Mouse (Mus musculus): ENCODE measurements at regions not wholly inside any gene's neighbourhood (a gene's known extent, or its start where the extent isn't known, plus 50 kb on each side); places are given as distances from the start of the nearest gene placed in this dataset.

- H3K79me2 ChIP-seq (ENCODE audit: control insufficient read depth, insufficient read depth, low read length, poor library complexity) = no peaks in the 10 kb centered on the region
- H3K9ac ChIP-seq (ENCODE audit: control insufficient read depth, low read depth, low read length, poor library complexity, severe bottlenecking) = no peak overlapping the region
- H3K9me3 ChIP-seq (replicated peaks; ENCODE audit: insufficient read depth, low read length) = no peaks in the 10 kb centered on the region
- DNase-seq (ENCODE audit: low read depth, low spot score) = no peak
- H3K4me1 ChIP-seq (ENCODE audit: control insufficient read depth in 1 of 2, insufficient read depth in 2 of 2, low read length in 2 of 2) = no peaks in the 10 kb centered on the region
- no peak overlapping the region for H3K4me3 ChIP-seq (ENCODE audit: control insufficient read depth in 1 of 2, insufficient read depth in 1 of 2, low read depth in 2 of 2, low read length in 2 of 2)
- H3K27me3 ChIP-seq (ENCODE audit: control insufficient read depth in 1 of 2, insufficient read depth in 2 of 2, low read length in 2 of 2) = no peaks in the 10 kb centered on the region
- TF ChIP-seq ELF1 (IDR thresholded peaks at IDR 0.05; ENCODE audit: low read depth, low read length) (no peak), CTCF (IDR thresholded peaks at IDR 0.05 in 2 of 3, conservative IDR thresholded peaks at IDR 0.05 in 1 of 3; ENCODE audit: control insufficient read depth in 1 of 3, insufficient read depth in 1 of 3, low read depth in 2 of 3, low read length in 3 of 3, poor library complexity in 1 of 3, severe bottlenecking in 1 of 3) (no peak), EP300 (IDR thresholded peaks at IDR 0.05; ENCODE audit: low read depth in 1 of 2, low read length in 2 of 2) (no peak), HCFC1 (IDR thresholded peaks at IDR 0.05; ENCODE audit: low read depth, low read length) (no peak), NELFE (IDR thresholded peaks at IDR 0.05; ENCODE audit: low read depth, low read length) (no peak), TAL1 (IDR thresholded peaks at IDR 0.05; ENCODE audit: low read length) (no peak), ZMIZ1 (IDR thresholded peaks at IDR 0.05; ENCODE audit: low read depth, low read length) (no peak), MYB (IDR thresholded peaks at IDR 0.05; ENCODE audit: low read depth, low read length) (no peak), CHD1 (IDR thresholded peaks at IDR 0.05; ENCODE audit: low read depth, low read length) (no peak), ZNF384 (IDR thresholded peaks at IDR 0.05; ENCODE audit: low read depth, low read length) (no peak), RAD21 (IDR thresholded peaks at IDR 0.05; ENCODE audit: low read depth, low read length) (no peak), BHLHE40 (IDR thresholded peaks at IDR 0.05; ENCODE audit: borderline replicate concordance, low read depth, low read length) (no peak), SMC3 (IDR thresholded peaks at IDR 0.05; ENCODE audit: low read depth, low read length) (no peak), USF2 (IDR thresholded peaks at IDR 0.05; ENCODE audit: borderline replicate concordance in 1 of 2, insufficient read depth in 1 of 2, low read depth in 1 of 2, low read length in 2 of 2) (no peak), ZC3H11A (IDR thresholded peaks at IDR 0.05; ENCODE audit: low read depth, low read length) (no peak), CHD2 (IDR thresholded peaks at IDR 0.05; ENCODE audit: low read length) (no peak), JUND (IDR thresholded peaks at IDR 0.05; ENCODE audit: low read depth, low read length) (no peak), ETS1 (IDR thresholded peaks at IDR 0.05; ENCODE audit: low read depth, low read length) (no peak), USF1 (IDR thresholded peaks at IDR 0.05; ENCODE audit: low read depth, low read length) (no peak), TBP (IDR thresholded peaks at IDR 0.05; ENCODE audit: low read depth, low read length) (no peak)
- H3K27ac ChIP-seq (ENCODE audit: control insufficient read depth, low read depth, low read length) = no peak overlapping the region
- H3K36me3 ChIP-seq (ENCODE audit: control insufficient read depth in 1 of 2, insufficient read depth in 2 of 2, low read length in 2 of 2) = no peaks in the 10 kb centered on the region
Observed at GRCm38 (mm10) chr12:16436961-16437360, 173.8 kb downstream of the Lpin1 start.

GRCm38 (mm10) chr12:16436255-16436654 is 174.5 kb downstream of the Lpin1 start:
- Histone ChIP-seq H3K27me3 (ENCODE audit: control insufficient read depth in 1 of 2, insufficient read depth in 2 of 2, low read length in 2 of 2) (0 out of 4 replicates have a peak, but pooled peaks cover 0 to under 1% of the 10 kb centered on the region in 2 experiments), H3K9me3 (replicated peaks; ENCODE audit: insufficient read depth, low read length) (no peaks in the 10 kb centered on the region), H3K9ac (ENCODE audit: control insufficient read depth, low read depth, low read length, poor library complexity, severe bottlenecking) (no peak overlapping the region), H3K79me2 (ENCODE audit: control insufficient read depth, insufficient read depth, low read length, poor library complexity) (no peaks in the 10 kb centered on the region), H3K4me3 (ENCODE audit: control insufficient read depth in 1 of 2, insufficient read depth in 1 of 2, low read depth in 2 of 2, low read length in 2 of 2) (no peak overlapping the region), H3K36me3 (ENCODE audit: control insufficient read depth in 1 of 2, insufficient read depth in 2 of 2, low read length in 2 of 2) (no peaks in the 10 kb centered on the region), H3K4me1 (ENCODE audit: control insufficient read depth in 1 of 2, insufficient read depth in 2 of 2, low read length in 2 of 2) (no peaks in the 10 kb centered on the region), H3K27ac (ENCODE audit: control insufficient read depth, low read depth, low read length) (no peak overlapping the region)
- no peak for TF ChIP-seq NRF1 (IDR thresholded peaks at IDR 0.05; ENCODE audit: insufficient read depth, low read depth, low read length, poor library complexity, severe bottlenecking)
- TF ChIP-seq MYC (IDR thresholded peaks at IDR 0.05; ENCODE audit: low read depth, low read length) = no peak
- no peak for TF ChIP-seq KAT2A (conservative IDR thresholded peaks at IDR 0.05; ENCODE audit: low read depth, low read length)
- no peak for TF ChIP-seq POLR2A (IDR thresholded peaks at IDR 0.05; ENCODE audit: control insufficient read depth in 1 of 2, insufficient read depth in 1 of 2, low read depth in 1 of 2, low read length in 2 of 2, poor library complexity in 1 of 2)
- no peak for TF ChIP-seq GATA1 (IDR thresholded peaks at IDR 0.05; ENCODE audit: low read depth, low read length)
- no peak for TF ChIP-seq POLR2AphosphoS2 (IDR thresholded peaks at IDR 0.05; ENCODE audit: low read length)
- TF ChIP-seq MAFK (IDR thresholded peaks at IDR 0.05; ENCODE audit: borderline replicate concordance, low read depth, low read length) = no peak
- TF ChIP-seq MAZ (IDR thresholded peaks at IDR 0.05; ENCODE audit: low read depth, low read length) = no peak
- TF ChIP-seq ELF1 (IDR thresholded peaks at IDR 0.05; ENCODE audit: low read depth, low read length) = no peak
- TF ChIP-seq USF1 (IDR thresholded peaks at IDR 0.05; ENCODE audit: low read depth, low read length) = no peak
- no peak for TF ChIP-seq MXI1 (IDR thresholded peaks at IDR 0.05; ENCODE audit: low read depth, low read length)
- TF ChIP-seq ZNF384 (IDR thresholded peaks at IDR 0.05; ENCODE audit: low read depth, low read length) = no peak
- no peak for TF ChIP-seq ETS1 (IDR thresholded peaks at IDR 0.05; ENCODE audit: low read depth, low read length)
- TF ChIP-seq MEF2A (IDR thresholded peaks at IDR 0.05; ENCODE audit: extremely low read depth, insufficient replicate concordance, low read depth, low read length, poor library complexity, severe bottlenecking) = no peak
- DNase-seq (ENCODE audit: low read depth, low spot score) = no peak

Data from MEL (cell line).